Mouse (Mus musculus) left cerebral cortex, postnatal 10 days (tissue): ENCODE measurements around the gene Adgrv1. TPM values are rescaled to one million over a fixed set of nuclear protein-coding genes. Genes with fewer than 3 reads are reported as not detected.
"Not testable (repeated sequence)": the region's sequence is repeated elsewhere in the genome, so short reads cannot be mapped to it uniquely, and the experiment has no call there.

Source experiments
- DNase-seq, 2 experiments: peaks; one replicate each; pipeline ENCODE4 v3.0.0; 2021 to 2022; ENCODE audit warnings: low spot score in 2 of 2, mixed read lengths in 1 of 2; ENCODE audit errors: extremely low spot score in 1 of 2
- intact Hi-C: fragments of 180-260 bp; cut with DNase I; formaldehyde crosslinking; loops from one replicate; pipeline ENCODE4 v1.15.1; 2025
- total RNA-seq, 2 experiments: library from RNA; stranded (reverse); gene quantifications; 2 replicates each; pipeline ENCODE4 v1.2.3; 2021

Gene Adgrv1
- total RNA-seq, result 1 to 10 TPM; 3.6 to 4.2 TPM

- peak; percentile 57 to 85 for DNase-seq
- intact Hi-C loops, result no loop called here
Observed at GRCm38 (mm10) chr13:81632720-81633415, at the start of gene Adgrv1. TSS of gene Adgrv1 (minus strand) at chr13:81633154.

GRCm38 (mm10) chr13:81675333-81675732 lies 42.4 kb upstream of the Adgrv1 start:
- intact Hi-C loops, result no loop called here
- no peak for DNase-seq

GRCm38 (mm10) chr13:81667713-81668112 lies 34.8 kb upstream of the Adgrv1 start:
- no peak for DNase-seq
- intact Hi-C loops, result no loop called here

- intact Hi-C loops, result no loop called here
- DNase-seq, result no peak
Observed at GRCm38 (mm10) chr13:81664331-81664698, 31.4 kb upstream of the Adgrv1 start.

DNA sequence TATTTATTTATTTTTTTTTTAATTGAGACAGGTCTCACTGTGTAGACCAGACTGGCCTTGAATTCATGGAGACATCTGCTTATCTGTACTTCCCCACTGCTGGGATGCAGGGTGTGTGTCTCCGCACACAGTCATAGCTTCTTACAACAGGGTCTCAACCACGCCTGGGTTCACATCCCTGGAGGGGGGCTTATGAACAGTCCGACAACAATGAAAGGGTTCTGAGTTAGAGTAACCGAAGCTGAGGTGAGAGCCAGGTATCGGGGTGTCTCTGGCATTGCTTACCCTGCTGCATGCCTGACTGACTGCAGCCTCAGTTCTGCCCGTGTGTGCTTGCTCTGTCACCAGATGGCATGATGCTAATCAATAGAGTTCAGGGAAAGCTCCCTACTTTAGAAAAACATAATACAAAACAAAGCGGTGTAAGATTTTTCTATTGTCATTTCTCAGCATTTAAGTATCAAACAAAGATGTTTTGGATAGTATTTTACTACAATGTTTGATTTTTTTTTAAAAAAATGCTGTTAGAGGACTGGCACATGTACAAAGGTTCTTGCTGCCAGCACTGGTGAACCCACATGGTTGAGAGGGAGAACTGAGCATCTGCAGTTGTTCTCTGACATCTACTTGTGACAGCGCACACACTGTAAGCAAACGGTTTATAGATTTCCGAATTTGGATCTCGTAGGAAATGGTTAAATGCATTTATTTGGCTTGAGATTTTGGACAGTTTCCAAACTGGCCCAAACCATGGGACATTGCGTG lies 30.8 kb upstream of the Adgrv1 start:
- no peak for DNase-seq
- intact Hi-C loops, result no loop called here

DNA sequence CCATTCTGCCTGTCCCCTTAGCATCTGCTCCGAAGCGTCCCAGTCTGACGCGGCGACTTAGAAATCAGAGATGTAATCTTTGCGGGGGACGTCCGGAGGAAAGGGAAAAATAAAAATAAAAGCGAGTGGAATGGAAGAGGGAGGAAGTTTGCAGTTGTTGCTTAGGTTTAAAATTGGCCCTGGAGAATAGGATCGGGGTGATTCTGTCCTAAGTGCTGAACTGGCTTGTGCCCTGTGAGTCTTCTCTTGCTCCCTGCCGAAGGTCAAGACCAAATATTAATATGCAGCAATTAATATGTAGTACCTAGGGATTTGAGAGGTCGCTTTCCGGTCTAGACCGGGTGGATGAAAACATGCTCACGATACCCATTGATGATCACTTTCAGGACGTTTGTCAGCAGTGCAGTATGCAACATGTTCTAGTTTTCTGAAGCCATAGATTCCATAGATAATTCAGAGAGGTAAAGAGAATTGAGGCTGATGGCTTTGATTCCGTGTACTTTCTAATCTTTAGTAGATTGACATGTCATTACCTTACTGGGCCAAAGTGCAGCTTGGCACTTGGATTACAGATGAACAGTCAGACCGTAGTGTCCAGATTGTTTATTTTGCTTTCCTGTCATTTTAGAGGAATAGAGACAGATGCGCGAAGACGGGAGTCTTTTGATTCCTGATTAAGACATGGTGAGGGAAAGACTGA lies 25.2 kb upstream of the Adgrv1 start:
- intact Hi-C loops, result no loop called here
- DNase-seq, result no peak

GRCm38 (mm10) chr13:81657351-81658052 lies 24.5 kb upstream of the Adgrv1 start, which contains the start of gene Lysmd3:
TSS of gene Lysmd3 (plus strand) at chr13:81657663.
- intact Hi-C loops, result no loop called here

DNA sequence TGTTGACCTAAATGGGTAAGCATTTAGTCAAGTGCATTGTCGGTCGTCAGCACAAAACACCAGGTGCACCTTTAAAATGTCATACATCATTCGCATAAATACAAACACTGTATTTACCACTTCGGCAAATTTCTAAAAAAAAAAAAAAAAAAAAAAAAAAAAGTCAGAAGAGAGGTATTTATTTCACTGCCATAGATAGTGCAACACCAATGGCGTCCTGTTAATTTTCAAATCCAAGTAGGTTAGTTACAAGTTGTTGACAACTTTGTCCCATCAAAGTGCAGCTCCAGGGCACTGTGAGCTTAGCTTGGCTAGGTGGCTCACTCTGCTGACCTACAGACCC lies 24.0 kb upstream of the Adgrv1 start:
- no peak for DNase-seq
- intact Hi-C loops, result no loop called here

More at GRCm38 (mm10) chr13:81657351-81658052, 24.5 kb upstream of the Adgrv1 start, which contains the start of gene Lysmd3:
- DNase-seq, result peak; percentile 86 to 96

- peak in 1 of 2 experiments; percentile 28 for DNase-seq
- intact Hi-C loops, result no loop called here
Observed at GRCm38 (mm10) chr13:81656091-81656850, 23.3 kb upstream of the Adgrv1 start.

- intact Hi-C loops, DNase-seq: not testable (repeated sequence)
Observed at GRCm38 (mm10) chr13:81650382-81650781, 17.4 kb upstream of the Adgrv1 start.

- DNase-seq, result no peak
- intact Hi-C loops, result no loop called here
Observed at GRCm38 (mm10) chr13:81646348-81646747, 13.4 kb upstream of the Adgrv1 start.

DNA sequence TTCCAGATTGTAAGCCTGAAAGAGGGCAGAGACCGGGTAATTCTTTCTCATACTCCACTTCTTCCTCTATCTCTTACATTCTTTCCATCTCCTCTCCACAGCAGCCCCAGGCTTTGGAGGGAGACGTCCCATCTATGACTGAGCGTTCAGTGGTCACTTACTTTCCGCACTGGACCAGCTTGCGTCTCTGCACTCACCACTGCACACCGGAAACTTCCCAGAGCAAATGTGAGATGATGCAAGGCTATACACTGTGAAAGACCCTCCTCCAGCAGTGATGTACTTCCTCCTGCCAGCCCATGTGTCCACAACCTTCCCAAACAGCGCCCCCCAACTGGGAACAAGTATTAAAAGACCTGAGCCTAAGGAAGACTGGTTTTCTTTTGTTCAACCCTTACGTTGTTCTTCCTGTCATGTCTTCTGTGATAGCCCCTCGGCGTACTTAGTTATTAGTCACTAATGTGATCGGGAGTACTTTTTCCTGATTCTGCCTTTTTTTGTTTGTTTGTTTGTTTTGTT lies 11.2 kb upstream of the Adgrv1 start:
- intact Hi-C loops, result loop anchor here (5.0 kb wide), 2 partner anchors 118 to 202 kb away; no protein-coding TSS in a partner anchor
- no peak for DNase-seq

DNA sequence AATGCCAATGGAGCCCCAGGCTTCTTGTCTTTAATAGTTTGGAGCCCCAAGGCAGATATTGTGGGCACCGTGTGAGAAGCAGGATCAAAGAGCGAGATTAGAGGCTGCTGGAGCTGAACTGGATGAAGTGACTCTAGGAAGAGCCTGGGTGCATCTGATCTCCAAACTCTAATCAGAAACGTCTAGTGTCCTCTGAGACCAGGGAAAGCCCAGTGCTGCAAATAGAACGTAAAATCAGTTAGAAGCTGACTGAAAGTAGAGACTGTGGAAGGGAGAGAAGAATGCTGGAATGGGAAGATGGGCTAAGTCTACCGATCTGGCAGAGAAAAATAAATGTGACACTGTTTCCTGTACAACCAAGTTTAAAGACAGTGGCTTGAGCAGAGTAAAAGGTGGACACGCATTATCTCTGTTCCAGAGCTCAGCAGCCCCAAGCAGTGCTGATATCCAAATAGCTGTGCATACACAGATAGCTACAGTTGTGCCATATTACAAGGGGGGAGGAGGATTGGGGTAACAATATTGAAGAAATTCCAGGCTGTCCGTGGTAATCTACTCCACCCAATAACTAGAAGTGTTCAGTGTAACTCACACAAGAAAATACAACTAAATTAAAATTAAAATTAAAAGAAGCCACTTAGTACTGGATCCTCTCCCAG lies 9.7 kb upstream of the Adgrv1 start:
- no peak for DNase-seq
- intact Hi-C loops, result loop anchor here (5.0 kb wide), 2 partner anchors 120 to 200 kb away; no protein-coding TSS in a partner anchor

- DNase-seq, result peak; percentile 45 to 59
- intact Hi-C loops, result loop anchor here (5.0 kb wide), 2 partner anchors 121 to 199 kb away; no protein-coding TSS in a partner anchor
Observed at GRCm38 (mm10) chr13:81641289-81642045, 8.5 kb upstream of the Adgrv1 start.

- no peak for DNase-seq
- intact Hi-C loops, result loop anchor here (5.0 kb wide), 2 partner anchors 121 to 199 kb away; no protein-coding TSS in a partner anchor
Observed at GRCm38 (mm10) chr13:81640881-81641280, 7.9 kb upstream of the Adgrv1 start.

DNA sequence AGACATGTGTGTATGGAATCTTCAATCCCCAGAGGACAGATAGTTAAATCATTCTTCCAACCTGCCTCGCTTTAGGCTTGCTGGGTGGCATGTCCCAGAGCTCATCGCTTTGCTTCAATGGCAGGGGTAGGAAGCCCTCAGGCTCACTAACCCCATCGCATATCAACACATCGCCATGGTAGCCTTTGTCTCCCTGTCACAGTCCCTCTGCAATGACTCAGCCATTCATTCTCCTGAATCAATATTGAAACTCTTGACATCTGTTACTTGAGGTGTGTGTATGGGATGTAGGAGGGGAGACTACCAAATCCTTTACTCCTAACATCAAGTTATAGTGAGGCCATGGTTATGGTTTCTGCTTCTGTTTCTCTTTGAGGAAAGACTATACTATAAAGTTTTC lies 6.7 kb upstream of the Adgrv1 start:
- intact Hi-C loops, result loop anchor here (5.0 kb wide), 2 partner anchors 123 to 197 kb away; no protein-coding TSS in a partner anchor

DNA sequence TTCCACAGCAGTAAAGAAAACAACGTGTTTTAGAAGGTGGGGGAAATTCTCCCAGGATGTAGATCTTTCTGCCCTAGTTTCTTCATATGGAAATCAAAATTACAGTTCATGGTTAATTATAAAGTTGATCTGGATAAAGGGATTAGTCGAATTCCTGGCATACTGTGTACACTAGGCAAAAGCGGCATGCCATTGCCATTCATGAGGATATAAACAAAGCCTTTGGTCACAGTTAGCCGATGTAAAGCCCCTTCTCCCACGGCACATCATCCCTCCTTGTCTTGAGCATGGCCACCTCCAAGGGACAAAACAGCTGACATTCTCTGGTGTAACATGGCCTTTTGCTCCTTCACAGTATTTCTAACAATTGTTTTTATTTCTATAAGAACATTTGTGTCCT lies 2.4 kb downstream of the Adgrv1 start:
- intact Hi-C loops, result no loop called here
- DNase-seq, result no peak

More for the DNA sequence above, 6.7 kb upstream of the Adgrv1 start:
- DNase-seq, result no peak
